Mouse (Mus musculus) hematopoietic stem cell, adult 5-6 weeks (primary cell): ENCODE data around the gene Tk1. TPM values are rescaled to one million over a fixed set of nuclear protein-coding genes. Genes with fewer than 3 reads are reported as not detected.
A peak's percentile ranks its signal among the peaks of the same experiment; 100 is the strongest.
"Not testable (repeated sequence)": the region's sequence is repeated elsewhere in the genome, so short reads cannot be mapped to it uniquely, and the experiment has no call there.

Experiments used
- ATAC-seq, 2 experiments: fragments of 125-278 bp in 1 of 2; replicated peaks in 1 of 2; 2 replicates each; pipeline ENCODE4 v1.8.0; 2016 to 2017; ENCODE audit warnings: inconsistent platforms in 2 of 2, mild to moderate bottlenecking in 2 of 2, moderate number of reproducible peaks in 2 of 2, low read depth in 1 of 2, moderate TSS enrichment in 1 of 2; ENCODE audit not compliant: low FRiP score in 2 of 2, poor library complexity in 2 of 2, severe bottlenecking in 2 of 2, insufficient read depth in 1 of 2, low TSS enrichment in 1 of 2
- total RNA-seq: library from RNA; stranded (forward); fragments of 172-1452, 232-1000 nt; gene quantifications from 2 replicates; pipeline ENCODE4 v1.2.3, GENCODE M21; 2017

Tk1 gene
- total RNA-seq, 1 experiment from 2014 or later = 40.1 TPM

- ATAC-seq = peak; percentile 98
These were observed 23.2 kb upstream of the Tk1 start, which contains the start of gene Birc5 for GRCm38 (mm10) chr11:117848985-117849671. Gene Birc5, plus strand, starts transcription at chr11:117849251.

GRCm38 (mm10) chr11:117848271-117848984 lies 22.5 kb upstream of the Tk1 start:
- peak; percentile 37 to 50 for ATAC-seq

DNA sequence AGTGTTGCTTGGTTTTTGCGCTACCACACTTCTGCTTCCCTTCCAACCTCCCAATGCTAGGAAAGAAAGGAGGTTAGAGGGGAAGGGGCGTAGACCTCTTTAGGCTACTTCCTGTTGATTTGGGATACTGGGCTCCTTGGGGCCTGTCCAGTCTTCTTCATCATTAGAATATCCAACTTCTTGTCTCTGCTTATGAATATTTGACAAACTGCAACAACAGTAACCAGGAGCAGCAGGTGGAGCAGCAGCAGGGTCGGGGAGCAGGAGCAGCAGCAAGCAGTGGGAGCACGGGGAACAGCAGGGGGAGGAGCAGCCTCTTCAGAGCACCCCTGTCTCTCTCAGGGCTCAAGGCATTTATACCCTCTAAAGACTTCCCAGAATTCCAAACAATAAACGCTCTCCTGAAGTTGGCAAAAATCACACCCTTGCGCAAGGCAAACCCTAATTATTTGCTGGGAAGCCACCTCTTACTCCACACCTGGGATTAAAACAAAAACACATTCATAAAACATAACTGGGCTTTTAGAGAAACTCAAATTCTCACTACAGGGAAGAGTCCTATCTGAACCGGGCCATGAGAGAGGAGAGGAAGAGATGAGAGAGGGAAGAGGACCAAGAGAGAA lies 21.8 kb upstream of the Tk1 start:
- no peak for ATAC-seq

GRCm38 (mm10) chr11:117846640-117847039 lies 20.7 kb upstream of the Tk1 start:
- no peak for ATAC-seq

- no peak for ATAC-seq
These were observed 19.8 kb upstream of the Tk1 start for GRCm38 (mm10) chr11:117845651-117846050.

DNA sequence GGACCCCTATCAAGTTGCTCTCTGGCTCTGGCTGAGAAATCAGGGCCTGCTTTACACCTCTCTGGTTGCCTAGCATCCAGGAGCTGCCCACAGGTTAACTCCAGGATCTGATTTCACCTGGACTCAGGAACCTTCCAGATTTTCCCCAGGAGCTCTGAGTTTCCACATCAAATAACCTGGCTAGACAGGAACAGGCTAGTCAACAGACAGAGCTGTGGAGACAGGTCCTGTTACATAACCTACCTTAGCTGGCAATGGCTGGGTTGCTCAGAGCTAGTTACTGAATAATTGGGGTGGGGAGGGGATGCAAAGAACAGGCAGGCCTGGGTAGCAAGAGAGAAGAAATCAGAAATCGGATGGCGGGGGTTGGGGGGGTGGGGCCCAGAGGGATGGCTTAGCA lies 19.1 kb upstream of the Tk1 start:
- no peak for ATAC-seq

DNA sequence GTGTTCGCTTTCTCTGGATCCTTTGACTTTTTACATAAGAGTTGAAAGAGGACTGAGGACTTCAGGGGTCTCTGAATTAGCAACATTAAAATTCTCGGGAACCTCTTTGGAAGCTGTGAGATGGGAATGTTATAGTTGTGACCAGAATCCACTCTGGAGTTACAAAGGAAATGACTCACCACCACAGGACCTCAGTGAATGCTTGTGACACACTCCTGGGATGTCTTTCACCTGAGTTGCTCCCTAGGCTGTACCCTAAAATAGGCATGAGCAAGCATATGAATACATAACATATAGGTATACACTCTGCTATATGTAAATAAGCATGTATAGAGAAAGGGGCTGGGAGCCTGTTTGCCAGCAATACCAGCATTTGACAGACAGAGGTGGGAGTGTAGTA lies 17.5 kb upstream of the Tk1 start:
- no peak for ATAC-seq

- no peak for ATAC-seq
These were observed 15.0 kb upstream of the Tk1 start for GRCm38 (mm10) chr11:117840910-117841309.

DNA sequence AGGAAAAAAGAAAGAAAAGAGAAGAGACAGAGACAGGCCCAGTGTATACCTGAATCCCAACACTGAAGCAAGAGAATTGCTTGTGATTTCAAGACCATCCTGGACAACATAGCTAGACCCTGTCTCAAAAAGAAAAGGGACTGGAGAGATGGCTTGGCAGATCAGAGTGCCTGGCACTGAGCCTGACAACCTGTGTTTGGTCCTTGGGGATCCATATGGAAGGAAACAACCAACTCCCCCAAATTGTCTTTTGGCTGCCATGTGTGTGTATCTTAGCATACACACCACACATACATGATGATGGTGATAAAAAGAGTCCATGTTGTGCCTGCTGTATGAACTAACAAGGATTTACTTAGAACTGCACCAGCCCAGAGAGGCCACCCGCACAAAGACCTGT lies 13.1 kb upstream of the Tk1 start:
- ATAC-seq = 0 out of 4 replicates have a peak, but pooled peaks of 1 of the 2 experiments have one; percentile 13

- ATAC-seq = peak; percentile 40 to 46; a peak in 2 of 4 replicates
These were observed 12.7 kb upstream of the Tk1 start for GRCm38 (mm10) chr11:117838572-117838971.

- ATAC-seq = no peak
These were observed 10.4 kb upstream of the Tk1 start for GRCm38 (mm10) chr11:117836306-117836705.

DNA sequence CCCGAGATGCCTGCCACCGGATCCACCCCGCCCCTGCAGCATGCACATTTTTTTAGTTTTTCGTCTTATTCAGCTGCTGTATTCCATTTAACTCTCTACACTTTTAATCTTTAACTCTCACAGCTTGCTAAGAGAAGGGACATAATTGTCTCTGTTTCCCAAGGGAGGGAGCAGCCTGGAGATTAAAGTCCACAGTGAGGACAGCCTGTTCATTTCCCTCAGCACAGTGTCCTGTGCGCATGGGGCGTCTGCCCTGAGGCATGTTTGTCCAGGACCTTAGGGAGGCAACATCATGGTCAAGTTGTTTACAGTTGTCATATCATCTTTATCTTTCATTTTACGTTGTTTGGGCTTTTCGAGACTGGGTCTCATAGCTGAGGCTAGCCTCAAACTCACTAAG lies 8.2 kb upstream of the Tk1 start:
- no peak for ATAC-seq

DNA sequence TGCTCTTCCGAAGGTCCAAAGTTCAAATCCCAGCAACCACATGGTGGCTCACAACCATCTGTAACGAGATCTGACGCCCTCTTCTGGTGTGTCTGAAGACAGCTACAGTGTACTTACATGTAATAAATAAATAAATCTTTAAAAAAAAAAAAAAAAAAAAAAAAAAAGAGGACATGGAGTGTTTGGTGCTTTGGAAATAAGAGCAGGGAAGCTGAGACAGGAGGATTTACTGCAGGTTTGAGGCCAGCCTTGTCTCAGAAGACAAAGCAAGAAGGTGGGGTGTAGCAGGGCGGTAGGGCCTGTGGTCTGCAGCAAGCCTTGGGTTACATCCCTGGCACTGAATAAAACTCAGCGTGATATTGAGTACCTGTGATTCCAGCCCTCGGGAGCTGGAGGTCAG lies 7.6 kb upstream of the Tk1 start:
- not testable (repeated sequence) for ATAC-seq

DNA sequence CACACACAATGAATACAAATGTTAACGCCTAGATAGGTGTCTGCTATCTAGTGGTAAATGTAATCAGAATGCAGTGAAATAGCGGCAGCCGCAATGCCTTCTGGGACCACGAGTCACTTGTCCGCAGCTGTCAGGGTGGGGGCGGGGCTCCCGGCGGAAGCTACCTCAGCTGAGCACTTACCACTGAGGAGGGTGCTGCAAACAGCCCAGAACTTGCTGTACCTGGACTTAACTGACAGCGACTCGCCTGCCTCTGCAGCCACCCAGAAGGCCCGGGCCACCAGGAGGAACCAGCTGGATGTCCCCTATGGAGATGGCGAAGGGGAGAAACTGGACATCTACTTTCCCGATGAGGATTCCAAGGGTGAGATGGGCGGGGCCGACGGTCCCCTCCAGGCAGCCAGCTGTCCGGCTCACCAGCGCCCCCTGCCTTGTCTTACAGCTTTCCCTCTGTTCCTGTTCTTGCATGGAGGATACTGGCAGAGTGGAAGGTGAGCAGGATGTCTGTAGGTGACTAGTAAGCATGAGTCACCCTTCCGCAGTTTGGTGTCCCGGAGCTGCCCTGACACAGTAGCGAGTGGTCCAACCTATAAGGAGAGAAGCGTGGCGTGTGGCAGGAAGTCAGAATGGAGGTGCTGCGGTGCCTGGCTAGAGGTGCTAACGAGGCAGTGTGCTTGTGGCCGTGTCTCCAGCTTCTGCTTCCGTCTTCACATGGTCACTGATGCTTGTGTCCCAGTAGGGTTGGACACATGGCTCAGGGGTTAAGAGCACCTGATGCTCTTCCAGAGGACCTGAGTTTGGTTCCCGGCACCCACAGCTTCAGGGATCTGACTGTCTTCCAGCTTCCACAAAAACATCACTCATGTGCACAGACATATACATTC lies 6.4 kb upstream of the Tk1 start:
- ATAC-seq = peak; percentile 87 to 88

DNA sequence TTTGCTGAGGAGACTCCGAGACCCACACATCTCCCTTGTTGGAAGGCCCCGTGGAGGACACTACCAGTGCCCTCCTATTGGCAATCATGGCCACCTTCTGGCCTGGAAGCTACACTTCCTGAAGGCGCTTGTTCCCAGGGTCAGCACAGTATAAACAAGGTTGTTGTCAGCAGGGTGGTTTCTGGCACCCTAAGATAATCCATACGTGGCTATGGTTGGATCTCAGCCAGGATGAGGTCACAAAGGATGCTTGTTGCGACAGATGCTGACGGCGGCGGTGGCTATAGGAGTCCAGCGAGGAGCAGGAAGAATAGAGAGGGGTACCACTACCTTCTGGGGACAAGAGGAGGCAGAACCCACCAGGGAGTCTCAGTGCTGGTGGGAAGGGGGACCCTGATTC lies 4.5 kb upstream of the Tk1 start:
- no peak for ATAC-seq

- no peak for ATAC-seq
These were observed 3.9 kb upstream of the Tk1 start for GRCm38 (mm10) chr11:117829671-117830215.

GRCm38 (mm10) chr11:117828888-117829604 lies 3.2 kb upstream of the Tk1 start:
- no peak for ATAC-seq
